Mouse (Mus musculus) c-Kit-negative CD71-positive TER-119-positive erythroid progenitor cells, embryonic 14.5 days (primary cell): ENCODE measurements around the gene Myh2.

Experiments used
- DNase-seq: peaks from one replicate; pipeline ENCODE4 v3.0.0-alpha.2; 2013; ENCODE audit warnings: low read depth, low spot score

Myh2 gene

DNA sequence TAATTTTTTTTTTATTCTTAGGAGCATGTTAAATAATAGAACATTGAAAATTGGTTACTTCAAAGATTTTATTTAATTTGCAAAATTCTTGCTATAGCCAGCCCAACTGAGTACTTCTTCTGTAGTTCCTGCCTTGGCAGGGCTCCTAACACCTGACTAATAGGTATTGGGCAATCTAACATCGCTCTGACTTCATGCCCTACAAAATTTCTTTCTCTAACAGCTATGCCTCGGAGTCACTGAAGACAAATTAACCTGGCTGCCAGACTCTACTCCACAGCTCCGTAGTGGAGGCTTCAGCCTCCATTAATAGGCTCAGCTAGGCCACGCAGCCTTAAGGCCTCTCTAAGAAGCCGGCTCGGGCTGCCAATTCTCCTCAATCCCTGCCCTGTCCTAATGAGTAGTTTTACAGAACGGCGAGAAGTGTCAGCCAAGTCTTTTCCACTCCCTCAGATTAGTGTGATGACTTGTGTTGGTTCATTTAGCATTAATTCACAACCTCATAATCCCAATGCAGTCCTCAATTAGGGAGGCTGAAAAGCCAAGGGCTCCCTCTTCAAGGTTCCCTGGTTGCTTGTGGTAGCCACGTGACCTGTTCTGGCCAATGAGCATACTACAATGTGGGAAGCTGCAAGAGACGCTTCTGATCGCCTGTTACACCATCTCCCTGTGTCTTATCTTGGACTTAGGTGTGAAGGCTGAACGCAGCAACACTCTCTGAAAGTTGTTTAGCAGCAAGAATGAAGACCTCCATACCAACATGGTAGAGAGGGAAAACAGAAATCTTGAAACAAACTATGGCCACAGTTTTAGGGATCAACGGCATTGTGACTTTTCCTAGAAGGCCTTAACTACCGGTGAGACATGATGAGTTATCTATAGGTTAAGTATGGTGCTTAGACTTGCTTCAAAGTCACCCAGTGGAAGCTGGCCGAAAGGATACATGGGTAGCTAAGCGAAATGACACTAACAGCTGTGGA, 18.9 kb upstream of the Myh2 start:
- DNase-seq, result no peak

DNA sequence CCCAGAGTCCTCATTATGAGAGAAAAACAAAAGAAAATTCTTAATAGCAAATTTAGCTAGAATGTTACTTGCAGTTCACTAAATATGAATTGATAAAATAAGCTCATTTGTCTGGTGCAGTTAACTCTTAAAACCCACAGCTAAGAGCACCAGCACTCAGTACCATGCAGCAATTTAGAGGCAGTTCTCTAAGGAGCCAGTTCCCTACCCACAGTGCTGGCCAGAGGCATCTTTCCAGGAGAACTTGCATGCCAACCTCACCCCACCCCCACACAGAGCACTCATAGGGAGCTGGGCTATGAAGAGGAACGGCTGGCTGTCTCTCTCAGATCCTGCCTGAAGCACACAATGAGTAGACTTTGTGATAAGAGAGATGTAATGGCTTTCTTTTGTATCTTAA, 17.7 kb upstream of the Myh2 start:
- no peak for DNase-seq

DNA sequence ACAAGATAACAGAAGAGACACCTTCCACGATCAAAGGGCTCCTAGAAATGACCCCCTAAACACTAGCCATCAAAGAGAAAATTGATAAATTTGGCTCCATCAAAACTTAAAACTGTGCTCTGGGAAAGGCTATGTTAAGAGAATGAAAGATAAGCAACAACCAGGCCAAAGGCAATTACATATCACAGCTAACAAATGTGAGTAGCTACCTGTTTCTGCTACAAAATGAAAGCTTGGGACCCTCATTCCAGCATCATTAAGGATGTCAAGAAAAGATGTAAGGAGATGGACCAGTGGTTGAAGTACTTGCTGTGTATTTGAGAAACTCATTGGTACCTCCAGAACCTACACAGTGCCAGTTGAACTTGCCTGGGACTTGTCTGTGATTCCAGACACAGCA, 17.0 kb upstream of the Myh2 start:
- no peak for DNase-seq

DNA sequence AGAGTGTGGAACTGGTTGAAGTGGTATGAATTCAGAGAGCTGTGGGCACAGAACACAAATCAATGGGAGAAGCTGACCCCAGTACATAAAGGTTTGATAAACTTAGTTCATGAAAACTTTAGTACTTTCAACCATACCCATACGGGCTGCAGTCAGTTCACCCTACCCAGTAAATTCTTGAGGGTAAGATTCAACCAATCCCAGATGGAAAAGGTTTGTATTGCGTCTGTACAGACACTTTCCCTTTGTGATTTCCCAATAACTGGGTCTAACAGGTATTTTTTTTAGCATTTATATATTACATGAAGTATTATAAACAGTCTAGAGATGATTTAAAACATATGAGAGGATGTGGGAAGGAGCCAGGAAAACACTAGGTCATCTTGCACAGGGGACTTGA, 15.2 kb upstream of the Myh2 start:
- DNase-seq, result no peak

DNA sequence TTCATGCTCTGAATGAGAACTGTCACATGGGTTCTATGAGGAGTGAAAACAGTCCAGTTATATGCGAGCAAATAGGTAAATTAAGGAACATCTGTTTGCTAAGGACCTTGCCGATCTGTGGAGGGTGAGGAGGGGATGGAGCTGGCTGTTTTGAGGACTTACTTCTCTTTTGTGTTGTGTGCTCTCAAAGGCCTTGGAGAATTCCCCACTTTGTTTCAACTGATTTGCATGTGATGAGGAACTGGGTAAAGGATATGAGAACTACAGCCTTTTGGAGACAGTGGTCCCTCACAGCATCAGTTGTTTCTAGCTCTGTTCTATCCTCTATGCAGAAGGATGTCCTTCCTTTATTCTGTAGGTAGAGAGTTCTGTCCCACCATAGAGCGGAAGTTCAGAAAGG, 10.7 kb upstream of the Myh2 start:
- DNase-seq, result no peak

DNA sequence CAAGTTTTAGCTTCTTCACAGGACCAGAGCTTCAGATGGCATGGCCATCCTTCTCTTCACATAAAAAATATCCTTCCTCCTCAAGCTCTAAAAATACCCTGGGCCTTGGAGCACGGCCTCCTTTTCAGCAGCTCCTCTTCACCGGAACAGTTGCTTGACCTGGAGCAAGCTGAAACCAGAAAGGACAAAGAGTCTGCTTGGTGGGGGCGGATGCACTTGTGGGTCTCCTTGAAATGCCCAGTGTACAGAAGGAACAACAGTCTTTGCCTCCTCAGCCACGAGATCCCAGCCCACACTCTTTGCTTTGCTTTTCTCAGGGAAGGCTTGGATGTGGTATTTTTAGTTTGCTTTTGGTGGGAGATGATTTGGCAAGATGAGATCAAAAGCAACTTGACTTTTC, 7.1 kb upstream of the Myh2 start:
- DNase-seq, result no peak

DNA sequence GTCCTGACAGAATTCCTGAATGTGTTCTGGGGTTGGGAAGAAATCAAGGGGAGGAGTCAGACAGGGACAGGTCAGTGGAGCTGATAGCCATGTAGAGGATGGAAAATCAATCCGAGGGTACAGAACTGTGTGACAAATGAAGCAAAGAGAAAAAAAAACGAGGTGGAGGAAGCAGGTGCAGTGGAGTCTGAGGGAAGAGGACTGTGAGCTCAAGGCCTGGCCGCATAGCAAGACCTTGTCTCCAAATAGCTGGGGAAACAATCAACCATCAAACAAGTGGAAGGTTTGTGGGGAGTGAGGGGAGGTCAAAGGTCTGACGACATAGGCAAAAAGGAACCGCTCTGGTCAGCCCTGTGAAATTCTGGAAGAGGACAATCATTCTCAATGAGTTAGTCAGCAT, 6.0 kb upstream of the Myh2 start:
- DNase-seq, result no peak

DNA sequence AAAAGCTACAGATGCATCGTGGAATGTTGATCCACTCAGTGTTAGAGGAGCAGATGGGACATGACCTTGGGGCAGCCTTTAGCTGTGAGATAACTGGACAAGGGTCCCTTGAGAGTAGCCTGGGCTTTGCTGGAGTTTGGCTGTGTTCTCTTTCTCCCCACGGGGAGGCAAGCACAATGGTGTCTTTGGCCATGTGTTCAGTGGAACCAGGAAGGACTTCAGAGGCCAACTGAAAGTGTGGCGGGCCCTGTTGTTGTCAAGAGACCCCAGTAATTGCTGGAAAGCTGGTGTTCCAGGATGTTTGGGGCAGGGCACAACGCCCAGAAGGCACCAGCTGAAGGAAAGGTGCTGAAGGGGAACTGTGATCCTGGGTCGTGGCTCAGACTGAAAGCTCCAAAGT, 1.5 kb upstream of the Myh2 start:
- DNase-seq, result no peak

DNA sequence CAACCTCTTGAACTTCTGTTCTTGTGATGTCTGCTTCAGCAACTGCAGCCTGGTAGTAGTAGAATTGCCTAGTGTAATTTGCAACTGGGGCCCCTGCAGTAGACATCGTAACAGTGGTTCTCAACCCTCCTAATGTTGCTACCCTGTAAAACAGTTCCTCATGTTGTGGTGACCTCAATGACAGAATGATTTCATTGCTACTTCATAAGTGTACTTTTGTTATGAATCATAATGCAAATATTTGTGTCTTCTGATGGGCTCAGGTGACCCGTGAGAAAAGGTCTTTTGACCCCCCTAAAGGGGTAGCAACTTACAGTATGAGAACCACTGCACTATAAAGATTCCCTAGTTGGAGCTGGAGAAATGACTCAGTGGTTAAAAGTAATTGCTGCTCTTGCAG, 1.6 kb downstream of the Myh2 start:
- no peak for DNase-seq

DNA sequence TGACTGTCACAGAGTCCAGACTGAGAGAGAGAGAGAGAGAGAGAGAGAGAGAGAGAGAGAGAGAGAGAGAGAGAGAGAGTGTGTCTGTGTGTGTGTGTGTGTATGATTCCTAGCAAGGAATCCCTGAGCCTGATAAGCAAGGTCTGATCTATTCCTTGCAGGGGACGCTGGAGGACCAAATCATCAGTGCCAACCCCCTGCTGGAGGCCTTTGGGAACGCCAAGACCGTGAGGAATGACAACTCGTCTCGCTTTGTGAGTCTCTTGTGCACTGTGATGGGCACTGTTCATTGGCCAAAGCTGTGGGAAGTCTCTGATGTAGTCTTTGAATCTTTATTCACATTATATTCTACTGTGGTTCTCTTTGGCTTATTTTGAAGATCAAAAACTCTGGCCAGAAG, 5.5 kb downstream of the Myh2 start:
- DNase-seq, result no peak

DNA sequence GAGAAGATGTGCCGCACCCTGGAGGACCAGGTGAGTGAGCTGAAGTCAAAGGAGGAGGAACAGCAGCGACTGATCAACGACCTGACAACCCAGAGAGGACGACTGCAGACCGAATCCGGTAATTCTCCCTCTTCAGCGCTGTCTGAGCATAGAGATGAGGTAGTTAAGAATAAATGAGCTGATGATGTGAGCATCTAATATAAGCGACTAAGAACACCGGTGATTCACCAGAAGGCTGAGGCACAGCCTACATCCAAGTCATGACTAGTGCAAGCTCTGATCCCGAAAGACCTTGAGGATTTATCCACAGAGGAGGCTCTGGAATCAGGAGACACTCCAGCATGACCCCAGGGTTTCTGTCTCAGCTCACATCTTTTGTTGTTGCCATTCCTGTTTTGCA, 19.5 kb downstream of the Myh2 start:
- no peak for DNase-seq

DNA sequence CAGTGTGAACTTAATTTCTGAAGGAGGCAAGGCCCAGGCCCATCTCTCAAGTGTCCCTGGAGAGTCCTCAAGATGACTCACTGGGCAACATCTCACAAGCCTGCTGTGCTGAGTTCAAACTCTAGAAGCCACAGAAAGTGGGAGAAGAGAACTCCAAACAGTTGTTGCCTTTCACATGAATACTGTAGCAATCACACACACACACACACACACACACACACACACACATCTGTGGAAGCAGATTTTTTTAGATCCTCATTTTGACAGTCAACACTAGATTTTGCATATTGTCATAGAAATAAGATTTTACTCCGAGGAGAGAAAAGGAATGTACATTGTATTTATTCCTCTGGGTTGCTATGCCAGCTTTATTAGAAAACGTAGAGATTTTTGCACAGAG, 20.0 kb downstream of the Myh2 start:
- DNase-seq, result no peak

DNA sequence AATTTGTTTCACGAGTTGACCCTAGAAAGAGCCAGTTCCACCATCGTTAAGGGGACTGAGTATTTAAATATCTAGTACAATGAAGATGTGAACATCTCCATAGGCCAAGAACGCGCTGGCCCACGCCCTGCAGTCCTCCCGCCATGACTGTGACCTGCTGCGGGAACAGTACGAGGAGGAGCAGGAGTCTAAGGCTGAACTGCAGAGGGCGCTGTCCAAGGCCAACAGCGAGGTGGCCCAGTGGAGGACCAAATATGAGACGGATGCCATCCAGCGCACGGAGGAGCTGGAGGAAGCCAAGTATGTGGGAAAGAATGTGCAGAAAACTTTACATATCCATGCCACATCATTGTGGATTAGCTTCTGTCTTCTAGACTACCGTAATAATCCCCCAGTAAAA, 20.7 kb downstream of the Myh2 start:
- no peak for DNase-seq

DNA sequence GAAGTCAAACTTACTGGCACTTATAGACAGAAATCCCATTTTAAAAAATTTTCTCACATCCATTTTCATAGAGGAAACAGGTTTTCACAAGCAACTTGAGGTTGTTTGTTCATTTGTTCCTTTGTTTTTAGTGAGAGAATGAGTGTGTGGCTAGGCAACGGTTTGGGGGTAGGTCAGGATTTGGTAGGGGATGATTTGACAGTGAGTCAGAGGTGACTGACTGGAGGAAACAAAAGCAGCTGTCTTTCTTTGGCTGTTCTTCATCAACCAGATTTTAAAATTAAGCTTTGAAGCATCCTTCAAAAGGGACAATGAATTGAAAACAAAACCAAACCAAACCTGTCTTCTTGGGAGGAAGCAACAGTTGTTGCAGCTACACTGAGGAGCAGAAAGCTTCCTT, 28.5 kb downstream of the Myh2 start:
- no peak for DNase-seq

DNA sequence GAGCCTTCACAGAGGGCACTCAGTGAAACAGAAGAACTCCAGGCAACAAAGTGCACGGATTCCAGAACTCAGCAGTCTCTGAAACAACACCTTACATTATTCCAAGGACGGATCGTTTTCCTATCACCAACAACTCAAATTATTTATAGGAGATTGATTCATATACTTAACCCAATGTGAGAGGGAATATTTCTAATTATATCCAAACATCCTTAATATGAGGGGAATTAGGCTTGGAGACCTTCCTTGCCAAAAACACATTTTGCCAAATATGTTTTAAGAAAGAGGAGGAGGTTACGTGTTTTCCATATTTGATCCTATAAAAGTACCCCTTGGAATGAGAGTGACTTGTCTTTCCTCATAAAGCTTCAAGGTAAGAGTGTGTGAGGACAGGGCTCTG, 28.9 kb downstream of the Myh2 start, which contains the start of gene Myh1:
Gene Myh1 (plus strand): TSS at position 301 of the 400 bp plus-strand sequence.
- DNase-seq, result no peak

DNA sequence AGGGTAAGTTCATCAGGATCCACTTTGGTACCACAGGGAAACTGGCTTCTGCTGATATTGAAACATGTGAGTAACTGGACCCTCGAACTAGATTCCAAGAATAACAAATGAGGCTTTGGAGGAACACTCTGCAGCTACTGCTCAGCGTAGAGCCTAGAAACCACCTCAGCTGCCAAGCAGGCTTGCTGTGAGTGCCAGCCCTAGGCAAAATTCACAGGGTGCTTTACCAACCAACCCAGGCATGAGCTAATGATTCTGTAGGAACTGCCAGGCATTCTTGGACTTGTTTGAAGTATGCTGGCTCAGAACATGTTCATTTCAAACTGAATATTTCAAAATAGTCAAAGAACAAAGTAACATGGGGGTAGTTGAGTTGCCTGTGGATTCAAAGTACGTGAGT, 33.9 kb downstream of the Myh2 start:
- DNase-seq, result no peak

DNA sequence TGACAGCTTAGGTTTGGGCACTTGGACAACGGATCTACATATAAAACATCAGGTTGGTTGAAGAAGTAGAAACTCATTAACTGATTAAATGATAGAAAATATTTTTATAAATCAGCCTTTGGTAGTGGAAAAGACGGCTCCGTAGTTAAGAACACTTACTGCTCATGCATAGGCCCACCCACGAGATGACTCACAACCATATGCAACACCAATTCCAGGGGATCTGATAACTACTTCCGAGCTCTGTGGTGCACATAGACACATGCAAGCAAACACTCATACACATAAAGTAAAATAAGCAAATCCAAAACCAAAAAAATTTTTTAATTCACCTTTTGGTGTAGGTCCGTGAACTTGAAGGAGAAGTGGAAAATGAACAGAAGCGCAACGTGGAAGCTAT, 51.0 kb downstream of the Myh2 start:
- no peak for DNase-seq

DNA sequence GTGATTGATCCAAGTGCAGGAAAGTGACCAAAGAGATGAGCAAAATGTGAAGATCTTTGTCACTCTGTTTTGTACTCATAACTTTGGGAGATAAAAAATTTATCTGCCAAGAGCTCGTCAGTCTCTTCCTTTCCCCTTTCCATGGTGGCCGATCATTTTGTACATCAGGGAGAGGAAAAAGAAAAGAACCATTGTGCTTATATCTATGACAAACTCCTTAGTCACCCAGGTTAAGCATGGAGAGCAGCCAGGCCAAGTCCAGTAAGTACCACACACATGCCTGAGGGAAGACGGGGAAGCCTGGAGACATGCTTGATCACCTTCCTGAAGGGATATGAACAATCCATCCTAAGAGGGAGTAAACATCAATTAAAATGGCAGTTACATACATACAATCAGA, 53.6 kb downstream of the Myh2 start:
- no peak for DNase-seq

DNA sequence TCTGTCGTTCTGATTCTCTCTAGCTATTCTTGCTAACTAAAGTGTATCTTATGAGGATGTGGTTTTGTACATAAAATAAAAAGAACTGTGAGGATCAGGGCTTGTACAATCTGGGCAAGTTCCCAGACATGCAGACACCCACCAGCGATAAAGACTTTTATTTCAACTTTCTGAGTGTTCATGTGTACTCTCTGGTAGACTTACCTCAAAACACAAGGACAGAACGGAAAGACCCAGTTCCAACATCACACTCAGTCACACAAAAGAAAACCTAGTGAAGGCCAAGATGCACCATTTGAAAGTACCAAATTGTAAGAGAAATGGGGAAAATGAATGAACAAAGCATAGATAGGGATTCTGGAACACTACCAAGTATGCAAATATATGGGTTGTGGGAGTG, 57.9 kb downstream of the Myh2 start:
- no peak for DNase-seq

DNA sequence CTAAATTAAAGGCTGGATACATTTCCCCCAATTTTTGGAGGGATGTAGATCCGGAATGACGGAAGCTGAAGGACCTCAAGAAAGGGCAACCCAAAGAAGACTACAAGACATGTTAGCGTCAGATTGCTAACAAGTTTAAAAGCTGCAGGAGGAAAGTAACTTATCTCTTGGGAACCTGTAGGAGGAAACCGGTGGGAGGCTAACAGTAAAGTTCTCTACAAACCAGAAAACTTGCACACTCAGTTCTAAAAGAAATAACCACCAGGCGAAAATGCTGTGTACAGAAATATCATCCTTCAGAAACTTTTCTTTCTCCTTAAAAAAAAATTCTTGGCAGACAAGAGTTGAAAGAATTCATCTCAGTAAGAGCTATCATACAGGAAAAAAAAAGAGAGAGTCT, 58.3 kb downstream of the Myh2 start:
- no peak for DNase-seq

DNA sequence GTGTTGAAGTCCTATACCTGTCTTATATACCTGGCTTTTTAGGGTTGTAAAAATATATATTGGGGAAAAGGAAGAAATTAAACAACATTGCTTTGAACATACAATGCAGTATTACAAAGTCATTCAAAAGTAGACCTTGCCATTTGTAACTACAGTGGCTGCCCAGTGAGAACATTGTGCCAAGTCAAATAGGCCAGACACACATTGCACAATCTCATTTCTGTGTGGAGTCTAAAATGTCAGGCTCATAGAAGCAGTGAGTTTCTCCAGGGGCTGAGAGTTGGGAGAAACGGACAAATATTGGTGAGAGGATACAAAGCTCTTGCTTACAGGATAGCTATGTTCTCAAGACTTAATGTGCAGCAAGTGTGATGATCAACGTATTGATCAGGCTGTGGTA, 59.1 kb downstream of the Myh2 start:
- no peak for DNase-seq

DNA sequence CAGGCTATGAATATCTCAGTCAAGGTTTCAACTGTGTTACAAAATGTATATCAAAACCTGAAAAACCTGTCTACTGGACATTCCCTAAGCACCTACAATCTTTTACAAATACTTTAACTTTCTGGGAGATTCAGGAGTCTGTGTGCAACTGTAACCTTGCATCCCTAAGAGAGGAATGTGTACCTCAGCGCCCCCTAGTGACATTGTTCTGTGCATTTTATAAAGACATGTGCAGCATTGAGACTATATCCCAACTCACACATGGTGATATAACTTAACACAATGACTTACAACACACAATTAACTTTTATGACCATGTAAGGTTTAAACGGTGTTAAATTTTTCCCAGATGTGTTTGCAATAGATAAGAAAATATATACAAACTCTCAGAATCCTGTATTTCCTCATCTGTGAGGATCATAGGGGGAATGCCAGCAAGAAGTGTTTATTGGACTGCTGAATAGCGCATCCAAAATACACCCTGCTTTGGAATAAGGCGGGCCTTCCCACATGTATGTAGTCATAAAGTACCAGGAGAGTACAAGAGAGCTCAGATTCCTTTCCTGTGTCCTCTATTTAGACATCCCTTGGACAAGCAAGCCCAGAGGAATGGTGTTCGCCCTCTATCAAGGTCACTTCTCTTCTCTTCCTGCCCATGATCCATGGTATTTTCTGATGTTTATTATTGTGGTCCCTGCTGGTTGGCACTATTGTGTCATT, 65.0 kb downstream of the Myh2 start:
- DNase-seq, result peak; percentile 0

DNA sequence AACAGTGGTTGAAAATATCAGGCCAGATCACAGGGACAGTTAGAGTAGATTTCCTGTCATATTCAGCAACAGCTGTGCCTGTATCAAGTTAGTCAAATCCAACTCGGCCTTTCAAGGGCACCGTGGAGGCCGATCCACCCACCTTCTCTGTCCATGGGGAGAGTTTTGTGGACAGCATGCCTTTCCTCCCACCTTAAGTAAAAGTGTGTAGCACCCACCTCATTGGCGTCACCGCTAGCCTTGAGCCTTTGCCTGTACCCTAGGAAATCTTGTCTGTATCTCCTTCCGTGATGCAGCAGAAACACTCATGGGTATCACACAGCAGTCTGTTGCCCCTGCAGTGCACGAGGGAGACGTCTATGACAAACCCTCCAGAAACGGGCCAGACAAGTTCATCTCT, 66.0 kb downstream of the Myh2 start:
- DNase-seq, result no peak
